Mouse (Mus musculus) small intestine, adult 2 months (tissue): ENCODE data around the gene Cyp17a1. TPM values are rescaled to one million over a fixed set of nuclear protein-coding genes. Genes with fewer than 3 reads are reported as not detected.

ENCODE experiments used
- H3K27ac ChIP-seq: fragments of 200-500 bp; 2 replicates; pipeline ENCODE4 v1.5.1; 2012; ENCODE audit warnings: low read depth, low read length, control low read depth, inconsistent platforms; ENCODE audit not compliant: insufficient read depth
- H3K27me3 ChIP-seq: fragments of 200-500 bp; 2 replicates; pipeline ENCODE4 v1.6.1; 2012; ENCODE audit warnings: mild to moderate bottlenecking, moderate library complexity, low read length, inconsistent platforms; ENCODE audit not compliant: control insufficient read depth, insufficient read depth
- H3K36me3 ChIP-seq: fragments of 200-500 bp; 2 replicates; pipeline ENCODE4 v1.6.1; 2012; ENCODE audit warnings: mild to moderate bottlenecking, low read length, control low read depth, inconsistent platforms; ENCODE audit not compliant: control insufficient read depth, insufficient read depth
- H3K4me1 ChIP-seq: fragments of 200-500 bp; 2 replicates; pipeline ENCODE4 v1.6.1; 2012; ENCODE audit warnings: low read length, inconsistent platforms, mixed read lengths; ENCODE audit not compliant: control insufficient read depth, insufficient read depth, insufficient read length
- H3K4me3 ChIP-seq: fragments of 200-500 bp; 2 replicates; pipeline ENCODE4 v1.5.1; 2012; ENCODE audit warnings: low read depth, mild to moderate bottlenecking, control low read depth, inconsistent platforms, low read length, moderate library complexity
- CTCF ChIP-seq: fragments of 200-500 bp; IDR thresholded peaks from 2 replicates; pipeline ENCODE4 v1.5.1; 2012; ENCODE audit warnings: low read depth, mild to moderate bottlenecking, control low read depth, inconsistent platforms, low read length, moderate library complexity, mixed read lengths; ENCODE audit not compliant: insufficient replicate concordance, insufficient read length; ENCODE audit errors: extremely low read depth
- POLR2A ChIP-seq: fragments of 200-500 bp; IDR thresholded peaks from 2 replicates; pipeline ENCODE4 v1.6.1; 2012; ENCODE audit warnings: low read depth, mild to moderate bottlenecking, control low read depth, inconsistent platforms, low read length, moderate library complexity
- WGBS: fragments of 180-500 bp; shearing (Covaris S2); methylation state at CpG from one replicate; pipeline ENCODE4 v1.1.7; 2018; 5-methylcytosine and 5-hydroxymethylcytosine counted together
- polyA plus RNA-seq: library from polyadenylated mRNA; depleted of rRNA; stranded (reverse); fragments of >200 nt; gene quantifications from 2 replicates; pipeline ENCODE4 v1.2.3, GENCODE M21; 2012

The Cyp17a1 gene
- polyA plus RNA-seq, 1 experiment, result 0.95 TPM

DNA sequence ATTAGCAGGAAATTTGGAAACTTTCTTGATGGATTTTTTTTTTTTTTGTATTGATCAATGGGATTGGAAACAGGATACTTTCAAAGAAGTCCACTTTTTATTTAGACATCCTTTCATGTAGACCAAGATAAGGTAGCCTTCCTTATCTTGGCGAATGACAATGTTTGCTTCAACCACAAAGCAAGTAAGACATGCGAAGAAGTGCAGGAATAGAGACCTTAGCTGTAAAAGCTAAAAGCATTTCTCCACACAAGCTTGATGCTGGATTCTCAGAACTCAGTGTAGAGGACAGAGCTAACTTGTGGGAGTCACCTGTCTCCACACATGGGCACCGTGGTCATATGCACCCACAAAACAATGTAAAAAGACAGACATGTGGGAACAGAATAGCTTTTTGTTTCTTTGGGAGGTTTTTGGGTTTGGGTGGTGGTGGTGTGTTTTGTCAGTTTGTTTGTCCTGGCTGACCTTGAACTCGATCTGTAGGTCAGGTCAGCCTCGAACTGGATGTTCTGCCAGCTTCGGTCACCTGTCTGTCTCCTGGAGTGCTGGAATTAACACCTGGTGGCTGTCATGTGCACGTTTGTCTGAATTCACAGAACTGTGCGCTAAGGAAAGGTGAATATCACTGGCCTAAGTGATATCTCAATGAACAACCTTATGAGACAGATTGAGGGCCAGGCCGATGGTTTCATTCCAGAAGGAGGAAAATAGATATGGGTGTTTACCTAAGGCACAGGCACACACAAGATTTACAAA is 33.7 kb upstream of the Cyp17a1 start:
- H3K27ac ChIP-seq, result peak overlapping the region; percentile 63
- H3K36me3 ChIP-seq, result peaks cover 5% of the 10 kb centered on the region; the same call in 1 of the 2 replicates
- no peak overlapping the region for H3K4me3 ChIP-seq
- H3K27me3 ChIP-seq, result no peaks in the 10 kb centered on the region
- peaks cover 10% of the 10 kb centered on the region; the same call in 1 of the 2 replicates for H3K4me1 ChIP-seq
- TF ChIP-seq POLR2A (no peak), CTCF (no peak)
- WGBS, result 43% methylated on average over 9 of the region's 9 CpGs

- no peak overlapping the region for H3K4me3 ChIP-seq
- peaks cover 10% of the 10 kb centered on the region; the same call in 1 of the 2 replicates for H3K4me1 ChIP-seq
- TF ChIP-seq POLR2A, result no peak
- no peak for TF ChIP-seq CTCF
- no peaks in the 10 kb centered on the region for H3K27me3 ChIP-seq
- H3K36me3 ChIP-seq, result peaks cover 9% of the 10 kb centered on the region
- 77% methylated on average over 7 of the region's 7 CpGs for WGBS
- no peak overlapping the region for H3K27ac ChIP-seq
Measured at GRCm38 (mm10) chr19:46705779-46706495, 33.0 kb upstream of the Cyp17a1 start.

GRCm38 (mm10) chr19:46701156-46701555 is 28.2 kb upstream of the Cyp17a1 start:
- TF ChIP-seq CTCF (no peak), POLR2A (no peak)
- 75% methylated on average over 9 of the region's 9 CpGs for WGBS
- H3K27me3 ChIP-seq, result no peaks in the 10 kb centered on the region
- peaks cover 6% of the 10 kb centered on the region for H3K36me3 ChIP-seq
- no peak overlapping the region for H3K27ac ChIP-seq
- no peak overlapping the region for H3K4me3 ChIP-seq
- H3K4me1 ChIP-seq, result peaks cover 4% of the 10 kb centered on the region; the same call in 1 of the 2 replicates

DNA sequence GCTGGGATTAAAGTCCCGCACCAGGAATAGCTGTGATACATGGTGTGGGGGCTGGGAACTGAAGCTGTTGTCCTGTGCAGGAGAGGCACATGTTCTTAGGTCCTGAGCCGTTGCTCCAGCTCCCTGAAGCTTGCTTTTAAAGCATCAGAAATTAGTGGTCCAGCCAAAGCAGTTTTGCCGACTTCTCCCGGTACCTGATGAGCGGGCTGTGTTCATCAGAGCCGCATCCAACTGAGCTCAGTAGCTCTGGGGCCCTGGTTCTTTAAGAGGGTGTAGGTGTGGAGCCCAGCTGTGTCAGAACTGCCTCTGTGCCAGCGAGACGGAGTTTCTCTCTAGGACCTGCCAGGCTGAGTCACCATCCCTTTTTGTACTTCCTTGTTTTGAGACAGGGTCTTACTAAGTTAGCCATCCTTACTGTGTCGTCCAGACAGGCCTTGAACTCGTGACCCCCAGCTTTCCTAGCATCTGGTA is 26.1 kb upstream of the Cyp17a1 start:
- Histone ChIP-seq H3K36me3 (peaks cover 6% of the 10 kb centered on the region), H3K4me1 (peaks cover 4% of the 10 kb centered on the region; the same call in 1 of the 2 replicates), H3K27ac (no peak overlapping the region), H3K27me3 (no peaks in the 10 kb centered on the region), H3K4me3 (no peak overlapping the region)
- TF ChIP-seq POLR2A (no peak), CTCF (no peak)
- WGBS, result 61% methylated on average over 10 of the region's 10 CpGs

- no peak overlapping the region for H3K27ac ChIP-seq
- H3K27me3 ChIP-seq, result no peaks in the 10 kb centered on the region
- no peak overlapping the region for H3K4me3 ChIP-seq
- WGBS, result 73% methylated on average over 19 of the region's 19 CpGs
- H3K4me1 ChIP-seq, result peaks cover 4% of the 10 kb centered on the region; the same call in 1 of the 2 replicates
- no peak for TF ChIP-seq CTCF
- TF ChIP-seq POLR2A, result no peak
- peaks cover 6% of the 10 kb centered on the region for H3K36me3 ChIP-seq
Measured at GRCm38 (mm10) chr19:46697840-46698517, 25.0 kb upstream of the Cyp17a1 start.

GRCm38 (mm10) chr19:46696943-46697342 is 24.0 kb upstream of the Cyp17a1 start:
- peaks cover 6% of the 10 kb centered on the region for H3K36me3 ChIP-seq
- no peak overlapping the region for H3K27ac ChIP-seq
- H3K27me3 ChIP-seq, result no peaks in the 10 kb centered on the region
- WGBS, result 95% methylated on average over 7 of the region's 7 CpGs
- H3K4me1 ChIP-seq, result peaks cover 4% of the 10 kb centered on the region; the same call in 1 of the 2 replicates
- TF ChIP-seq CTCF (no peak), POLR2A (no peak)
- no peak overlapping the region for H3K4me3 ChIP-seq
